Mouse (Mus musculus) embryo, embryonic 10.5 days (tissue): ENCODE measurements at regions not wholly inside any gene's neighbourhood (a gene's known extent, or its start where the extent isn't known, plus 50 kb on each side); places are given as distances from the start of the nearest gene placed in this dataset.
"Not testable (repeated sequence)": the region's sequence is repeated elsewhere in the genome, so short reads cannot be mapped to it uniquely, and the experiment has no call there.

Source experiments
- DNase-seq: peaks from one replicate; pipeline ENCODE4 v3.0.0-alpha.2; 2015; ENCODE audit warnings: low spot score

- peak; percentile 51 for DNase-seq
Measured at GRCm38 (mm10) chr15:26953818-26954385, 58.5 kb upstream of the Fbxl7 start.

- no peak for DNase-seq
Measured at GRCm38 (mm10) chr15:26958980-26959379, 63.6 kb upstream of the Fbxl7 start.

- DNase-seq: peak; percentile 33
Measured at GRCm38 (mm10) chr15:26968392-26969025, 73.1 kb upstream of the Fbxl7 start.

- no peak for DNase-seq
Measured at GRCm38 (mm10) chr15:26970770-26971169, 75.4 kb upstream of the Fbxl7 start.

GRCm38 (mm10) chr15:26993054-26993453 lies 97.7 kb upstream of the Fbxl7 start:
- DNase-seq: no peak

- no peak for DNase-seq
Measured at GRCm38 (mm10) chr15:27009069-27009468, 113.7 kb upstream of the Fbxl7 start.

GRCm38 (mm10) chr15:27013906-27014658 lies 118.7 kb upstream of the Fbxl7 start:
- peak; percentile 59 for DNase-seq

GRCm38 (mm10) chr15:27014659-27014974 lies 119.2 kb upstream of the Fbxl7 start:
- no peak for DNase-seq

- no peak for DNase-seq
Measured at GRCm38 (mm10) chr15:27020471-27020870, 125.1 kb upstream of the Fbxl7 start.

- DNase-seq: peak; percentile 71
Measured at GRCm38 (mm10) chr15:27033261-27033660, 137.9 kb upstream of the Fbxl7 start.

GRCm38 (mm10) chr15:27043788-27044187 lies 148.4 kb upstream of the Fbxl7 start:
- DNase-seq: no peak

- DNase-seq: no peak
Measured at GRCm38 (mm10) chr15:27050673-27051072, 155.3 kb upstream of the Fbxl7 start.

- DNase-seq: no peak
Measured at GRCm38 (mm10) chr15:27063456-27063855, 168.1 kb upstream of the Fbxl7 start.

GRCm38 (mm10) chr15:27063971-27064370 lies 168.6 kb upstream of the Fbxl7 start:
- no peak for DNase-seq

GRCm38 (mm10) chr15:27067691-27068090 lies 172.3 kb upstream of the Fbxl7 start:
- no peak for DNase-seq

GRCm38 (mm10) chr15:27077926-27078325 lies 182.5 kb upstream of the Fbxl7 start:
- DNase-seq: no peak

- DNase-seq: no peak
Measured at GRCm38 (mm10) chr15:27082826-27083225, 187.4 kb upstream of the Fbxl7 start.

- no peak for DNase-seq
Measured at GRCm38 (mm10) chr15:27083596-27083995, 188.2 kb upstream of the Fbxl7 start.

GRCm38 (mm10) chr15:27089155-27089554 lies 193.8 kb upstream of the Fbxl7 start:
- DNase-seq: peak; percentile 15

GRCm38 (mm10) chr15:27094102-27094501 lies 198.7 kb upstream of the Fbxl7 start:
- no peak for DNase-seq

- no peak for DNase-seq
Measured at GRCm38 (mm10) chr15:27095231-27095630, 199.9 kb upstream of the Fbxl7 start.

GRCm38 (mm10) chr15:27101610-27102009 lies 206.2 kb upstream of the Fbxl7 start:
- DNase-seq: not testable (repeated sequence)

- no peak for DNase-seq
Measured at GRCm38 (mm10) chr15:27109130-27109529, 213.8 kb upstream of the Fbxl7 start.
